Mouse (Mus musculus) midbrain, embryonic 10.5 days (tissue): Measurements from ENCODE around the gene Sipa1l3. TPM values are rescaled to one million over a fixed set of nuclear protein-coding genes. Genes with fewer than 3 reads are reported as not detected.

ENCODE experiments used
- DNase-seq: peaks from one replicate; pipeline ENCODE4 v3.0.0-alpha.2; 2017; ENCODE audit warnings: low spot score
- H3K27ac ChIP-seq: fragments of 300-500 bp; sonication (generic); replicated peaks from 2 replicates; pipeline ENCODE4 v1.5.1; 2016; ENCODE audit warnings: mild to moderate bottlenecking
- H3K27me3 ChIP-seq: fragments of 300-500 bp; sonication (generic); 2 replicates; pipeline ENCODE4 v1.6.1; 2016; ENCODE audit warnings: low read depth, mild to moderate bottlenecking; ENCODE audit not compliant: poor library complexity, severe bottlenecking
- H3K36me3 ChIP-seq: fragments of 300-500 bp; sonication (generic); 2 replicates; pipeline ENCODE4 v1.6.1; 2016; ENCODE audit warnings: mild to moderate bottlenecking, moderate library complexity
- H3K4me1 ChIP-seq: fragments of 300-500 bp; sonication (generic); 2 replicates; pipeline ENCODE4 v1.6.1; 2016
- H3K4me3 ChIP-seq: fragments of 300-500 bp; sonication (generic); 2 replicates; pipeline ENCODE4 v1.5.1; 2016; ENCODE audit warnings: mild to moderate bottlenecking, moderate library complexity
- H3K9me3 ChIP-seq: fragments of 300-500 bp; sonication (generic); replicated peaks from 2 replicates; pipeline ENCODE4 v1.6.1; 2016; ENCODE audit warnings: mild to moderate bottlenecking
- WGBS: fragments of 180-500 bp; shearing (Covaris S2); methylation state at CpG from one replicate; pipeline ENCODE4 v1.1.7; 2016; 5-methylcytosine and 5-hydroxymethylcytosine counted together
- polyA plus RNA-seq: library from polyadenylated mRNA; unstranded; fragments of >200 nt; fragmentation: Nextera tagmentation; extraction: Ambion mirVana; gene quantifications from 2 replicates; pipeline ENCODE4 v1.2.1, GENCODE M21; 2016

Sipa1l3 gene
- polyA plus RNA-seq, 1 experiment from 2014 or later, result 8.4 TPM

DNA sequence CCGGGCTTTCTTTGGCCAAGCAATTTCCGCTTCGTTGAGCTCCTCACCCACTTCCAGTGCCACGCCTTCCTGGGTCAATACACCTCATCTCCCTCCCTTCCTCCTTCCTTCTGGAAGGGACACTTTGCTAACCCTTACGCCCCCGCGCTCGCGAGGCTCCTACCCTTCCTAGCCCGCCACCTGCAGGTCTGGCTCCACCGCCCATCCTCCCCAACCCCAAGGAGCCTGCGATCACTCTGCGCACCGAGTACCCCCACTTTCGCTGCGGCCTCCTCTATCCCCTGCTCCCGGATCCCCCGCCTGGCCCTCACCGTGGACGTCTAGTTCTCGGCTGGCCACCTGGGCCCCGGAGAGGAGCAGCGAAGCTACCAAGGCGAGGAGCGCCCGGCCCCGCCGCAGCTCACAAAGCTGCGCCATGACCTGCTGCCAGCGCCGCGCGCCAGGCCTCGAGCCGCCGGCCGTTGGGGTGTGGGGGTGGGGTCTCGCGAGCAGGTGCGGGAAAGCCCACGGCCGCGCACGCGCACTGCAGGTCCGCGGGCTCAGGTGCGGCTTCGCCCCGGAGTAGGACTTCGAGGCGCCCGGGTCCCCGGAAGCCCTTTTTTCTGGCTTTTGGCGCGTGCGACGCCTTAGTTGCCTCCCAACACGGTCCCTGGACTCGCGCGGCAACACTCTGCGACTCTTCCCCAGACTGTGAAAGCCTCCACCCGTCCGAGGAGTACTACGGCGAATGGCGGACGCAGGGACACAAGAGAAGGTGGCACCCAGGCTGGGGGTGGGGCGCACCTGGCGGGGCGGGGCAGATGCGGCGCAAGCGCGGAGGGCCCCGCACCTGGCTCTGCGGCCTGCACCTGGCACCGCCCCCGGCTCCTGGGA, 237.0 kb downstream of the Sipa1l3 start, which contains the start of gene Spint2:
Gene Spint2, minus strand, starts transcription at position 712 of the 873 bp plus-strand sequence.
- Histone ChIP-seq H3K9me3 (no peaks in the 10 kb centered on the region), H3K27ac (peak within 1 kb of the TSS; percentile 79), H3K4me1 (peaks cover 16% of the 10 kb centered on the region), H3K27me3 (peaks cover 63% of the 10 kb centered on the region), H3K4me3 (peak within 1 kb of the TSS; percentile 70), H3K36me3 (no peaks in the 10 kb centered on the region)
- under 1% methylated on average over 80 of the region's 80 CpGs for WGBS
- peak; percentile 56 for DNase-seq

DNA sequence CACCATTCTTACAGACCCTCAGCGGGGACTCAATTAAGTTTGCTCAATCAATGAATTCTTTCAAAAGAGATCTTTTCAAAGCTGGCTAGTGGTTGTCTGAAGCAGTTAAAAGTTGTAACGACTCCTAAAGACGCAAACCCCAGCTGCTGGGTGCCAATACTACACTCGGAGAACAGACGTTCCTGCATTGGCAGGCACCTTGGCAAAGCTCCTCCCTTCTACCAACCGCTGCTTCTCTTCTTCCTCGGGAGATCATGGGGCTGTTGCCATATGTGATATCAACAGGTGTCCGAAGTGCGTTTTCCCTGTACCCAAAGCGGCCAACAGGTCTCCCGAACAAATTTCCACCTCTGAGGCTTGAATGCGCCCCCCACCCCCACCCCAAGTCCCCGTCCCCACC, 237.6 kb downstream of the Sipa1l3 start:
- peaks cover 16% of the 10 kb centered on the region for H3K4me1 ChIP-seq
- WGBS, result 12% methylated on average over 13 of the region's 13 CpGs
- H3K27ac ChIP-seq, result peak overlapping the region; percentile 79; the same call in 1 of the 2 replicates
- peak overlapping the region; percentile 70 for H3K4me3 ChIP-seq
- H3K9me3 ChIP-seq, result no peaks in the 10 kb centered on the region
- H3K36me3 ChIP-seq, result no peaks in the 10 kb centered on the region
- no peak for DNase-seq
- H3K27me3 ChIP-seq, result peaks cover 63% of the 10 kb centered on the region

DNA sequence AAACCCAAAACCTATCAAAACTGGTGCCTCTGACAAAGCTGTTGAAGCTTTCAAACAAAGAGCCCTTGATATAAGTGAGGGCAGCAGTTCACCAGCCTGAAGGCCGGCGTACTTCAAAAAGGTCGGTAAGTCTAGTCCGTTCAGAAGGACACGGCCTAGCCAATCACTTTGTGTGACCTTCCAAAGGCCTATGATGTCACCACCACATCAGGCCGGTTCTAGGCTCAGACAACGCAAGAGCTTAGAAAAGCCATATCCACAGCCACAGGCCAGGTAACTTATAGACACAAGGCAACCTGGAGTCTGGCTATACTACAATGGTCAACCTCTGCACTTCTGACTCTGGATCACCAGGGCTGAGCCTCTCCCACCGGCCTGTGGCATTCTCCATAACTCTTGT, 238.5 kb downstream of the Sipa1l3 start:
- Histone ChIP-seq H3K9me3 (no peaks in the 10 kb centered on the region), H3K27me3 (peaks cover 57% of the 10 kb centered on the region)

DNA sequence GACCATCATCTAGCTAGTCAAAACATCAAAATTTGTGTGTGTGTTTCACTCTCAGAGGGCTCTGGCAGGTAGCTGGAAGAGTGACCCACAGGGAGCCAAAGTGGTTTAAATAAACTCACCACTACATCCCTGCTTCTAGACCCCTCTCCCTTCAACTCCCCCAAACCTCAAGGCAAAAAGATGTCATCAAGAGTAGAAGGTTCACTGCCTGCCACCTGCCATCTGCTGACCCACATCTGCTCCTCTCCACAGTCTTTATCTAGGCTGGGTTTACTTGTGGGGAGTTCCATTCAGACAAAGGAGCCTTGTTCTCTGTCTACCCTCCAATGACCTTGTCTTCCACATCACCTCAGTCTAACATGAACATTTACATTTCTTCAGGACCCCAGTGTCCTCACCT, 239.2 kb downstream of the Sipa1l3 start:
- no peak overlapping the region for H3K4me3 ChIP-seq
- peaks cover 16% of the 10 kb centered on the region for H3K4me1 ChIP-seq
- no peaks in the 10 kb centered on the region for H3K36me3 ChIP-seq
- peaks cover 50% of the 10 kb centered on the region for H3K27me3 ChIP-seq
- H3K27ac ChIP-seq, result no peak overlapping the region
- H3K9me3 ChIP-seq, result no peaks in the 10 kb centered on the region
- no peak for DNase-seq

More for the DNA sequence above, 238.5 kb downstream of the Sipa1l3 start:
- Histone ChIP-seq H3K4me1 (peaks cover 16% of the 10 kb centered on the region), H3K27ac (no peak overlapping the region), H3K36me3 (no peaks in the 10 kb centered on the region), H3K4me3 (no peak overlapping the region)
- DNase-seq, result no peak
- 93% methylated on average over 8 of the region's 8 CpGs for WGBS

DNA sequence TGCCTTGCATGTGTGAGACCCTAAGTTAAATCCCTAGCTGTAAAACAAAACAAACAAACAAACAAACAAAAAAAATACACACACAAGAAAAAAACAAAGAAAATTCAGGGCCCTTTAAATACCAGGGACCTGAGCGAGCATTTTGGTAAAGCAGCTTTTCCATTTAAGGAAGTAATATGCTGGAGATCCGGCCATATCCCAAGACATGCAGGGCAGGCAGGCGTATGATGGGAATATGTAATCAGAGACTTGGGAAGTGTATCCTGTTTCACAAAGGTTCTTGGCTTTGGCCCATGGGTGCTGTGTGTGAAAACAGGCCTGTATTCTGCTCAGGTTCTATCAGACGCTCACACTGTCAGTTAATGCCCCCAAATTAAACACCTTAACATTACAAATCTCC, 240.9 kb downstream of the Sipa1l3 start:
- Histone ChIP-seq H3K36me3 (no peaks in the 10 kb centered on the region), H3K4me3 (no peak overlapping the region)
- DNase-seq, result no peak

DNA sequence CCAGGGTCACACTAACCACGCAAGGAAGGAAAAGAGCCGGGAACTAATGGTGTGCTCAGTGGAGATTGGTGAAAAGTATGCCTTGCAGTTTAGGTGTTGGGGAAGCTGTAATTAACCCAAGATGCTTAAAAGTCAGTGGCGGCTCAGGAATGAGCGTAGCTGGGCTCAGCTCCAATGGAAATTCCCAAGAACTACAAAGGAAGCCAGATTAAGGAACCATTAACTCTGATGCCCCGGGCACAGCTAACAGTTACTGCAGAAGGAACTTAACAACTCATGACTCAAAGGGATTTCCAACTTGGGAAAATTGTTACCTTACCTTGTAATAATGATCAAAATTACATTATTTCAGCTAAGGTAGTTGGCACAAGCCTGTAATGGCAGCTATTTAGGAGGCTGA, 241.7 kb downstream of the Sipa1l3 start:
- Histone ChIP-seq H3K36me3 (no peaks in the 10 kb centered on the region), H3K9me3 (no peaks in the 10 kb centered on the region), H3K4me1 (peaks cover 11% of the 10 kb centered on the region), H3K27ac (no peak overlapping the region), H3K27me3 (peaks cover 26% of the 10 kb centered on the region), H3K4me3 (no peak overlapping the region)
- no peak for DNase-seq
- WGBS, result 83% methylated on average over 5 of the region's 5 CpGs

More for the DNA sequence above, 240.9 kb downstream of the Sipa1l3 start:
- H3K27me3 ChIP-seq, result peaks cover 34% of the 10 kb centered on the region
- no peaks in the 10 kb centered on the region for H3K9me3 ChIP-seq
- H3K27ac ChIP-seq, result no peak overlapping the region
- 91% methylated on average over 4 of the region's 4 CpGs for WGBS
- peaks cover 16% of the 10 kb centered on the region for H3K4me1 ChIP-seq

DNA sequence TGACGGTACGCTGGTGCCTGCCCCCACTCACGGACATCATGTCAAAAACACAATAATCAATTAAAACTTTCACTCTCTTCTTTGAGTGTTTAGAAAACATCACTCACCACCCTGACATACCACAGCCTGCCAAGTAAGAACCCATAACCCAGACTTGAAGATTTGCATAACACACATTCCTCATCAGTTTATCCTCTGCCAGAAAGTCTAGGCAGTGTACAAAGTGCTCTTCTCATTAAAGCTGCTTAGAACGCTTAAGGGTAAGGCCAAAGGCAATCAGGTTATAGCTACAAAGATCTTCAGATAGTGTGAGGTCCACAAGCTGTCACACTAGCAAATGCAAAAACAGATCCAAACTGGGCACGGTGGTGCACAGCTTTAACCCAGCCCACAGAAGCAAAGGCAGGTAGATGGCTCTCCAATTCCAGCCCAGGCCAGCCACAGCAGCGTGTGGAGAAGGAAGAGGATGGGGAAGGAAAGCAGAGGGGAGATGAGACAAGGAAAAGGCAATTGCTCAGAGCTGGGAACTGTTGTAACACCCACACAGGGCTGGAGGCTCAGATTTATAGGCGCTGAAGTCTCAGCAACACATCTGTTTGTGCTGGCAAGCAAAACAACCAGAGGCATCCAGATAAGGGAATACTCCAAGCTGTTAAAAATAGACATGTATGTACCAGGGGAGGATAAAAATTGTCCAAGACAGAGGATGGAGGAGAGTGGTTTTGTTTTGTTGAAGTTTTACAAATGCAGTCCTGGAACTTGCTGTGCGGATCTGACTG, 246.6 kb downstream of the Sipa1l3 start:
- Histone ChIP-seq H3K4me3 (no peak overlapping the region), H3K27ac (no peak overlapping the region), H3K27me3 (no peaks in the 10 kb centered on the region), H3K9me3 (no peaks in the 10 kb centered on the region), H3K4me1 (no peaks in the 10 kb centered on the region), H3K36me3 (no peaks in the 10 kb centered on the region)
- no peak for DNase-seq
- WGBS, result 84% methylated on average over 8 of the region's 8 CpGs

DNA sequence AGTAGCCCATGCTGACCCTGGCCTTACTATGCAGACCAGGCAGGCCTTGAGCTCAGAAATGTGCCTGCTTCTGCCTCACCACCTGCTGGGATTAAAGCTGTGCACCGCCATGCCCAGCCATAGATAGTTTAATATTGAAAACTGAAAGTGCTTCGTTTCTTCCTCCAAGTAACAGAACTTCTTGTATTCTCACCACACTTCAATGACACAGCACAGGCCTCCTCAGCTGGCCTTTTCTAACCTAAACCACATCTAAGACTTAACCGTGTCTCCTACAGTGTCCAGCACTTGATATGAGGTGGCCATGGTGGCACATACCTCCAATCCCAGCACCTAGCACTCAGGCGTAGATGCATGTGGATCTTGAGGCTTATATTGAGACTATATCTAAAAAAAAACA, 248.0 kb downstream of the Sipa1l3 start:
- no peaks in the 10 kb centered on the region for H3K36me3 ChIP-seq
- no peak overlapping the region for H3K4me3 ChIP-seq
- no peak overlapping the region for H3K27ac ChIP-seq
- no peaks in the 10 kb centered on the region for H3K9me3 ChIP-seq
- no peak for DNase-seq
- H3K27me3 ChIP-seq, result no peaks in the 10 kb centered on the region
- 91% methylated on average over 4 of the region's 4 CpGs for WGBS
- no peaks in the 10 kb centered on the region for H3K4me1 ChIP-seq

Other genes with a start within 250 kb of the Sipa1l3 start
- 20.5 and 20.8 TPM in 2 replicates for gene Spint2, start 236.7 kb downstream of the Sipa1l3 start, polyA plus RNA-seq
- gene Ppp1r14a, start 229.3 kb downstream of the Sipa1l3 start, polyA plus RNA-seq, result 21.9 and 22.2 TPM in 2 replicates
- 38.8 and 55.4 TPM in 2 replicates for gene Dpf1, start 214.7 kb downstream of the Sipa1l3 start, polyA plus RNA-seq
- 0.05 and 0.06 TPM in 2 replicates for gene Catsperg2, start 208.4 kb upstream of the Sipa1l3 start, polyA plus RNA-seq
- 10.9 and 14.6 TPM in 2 replicates for gene Zfp84, start 249.9 kb upstream of the Sipa1l3 start, polyA plus RNA-seq